Mouse (Mus musculus): ENCODE measurements around the gene Zfp983. TPM values are rescaled to one million over a fixed set of nuclear protein-coding genes. Genes with fewer than 3 reads are reported as not detected.

Gene Zfp983
- polyA plus RNA-seq, 1 experiment from 2014 or later = 6.3 TPM

- WGBS = 41% methylated on average over 2 of the region's 2 CpGs
- Histone ChIP-seq H3K4me2 (replicated peaks; ENCODE audit: low read depth, low read length) (peak overlapping the region; percentile 59), H3K27me3 (ENCODE audit: control insufficient read depth, insufficient read depth, low read length) (no peaks in the 10 kb centered on the region), H3K9me3 (ENCODE audit: control insufficient read depth, low read depth, low read length) (no peaks in the 10 kb centered on the region), H3K4me3 (ENCODE audit: low read depth, low read length) (peak overlapping the region; percentile 61), H3K4me1 (ENCODE audit: control insufficient read depth, insufficient read depth, low read length) (peaks cover 6% of the 10 kb centered on the region), H3K27ac (ENCODE audit: low read length) (no peak overlapping the region; the same call in 1 of the 2 replicates), H3K9ac (replicated peaks; ENCODE audit: low read depth, low read length) (no peak overlapping the region), H3K36me3 (ENCODE audit: control insufficient read depth, insufficient read depth, low read length) (peaks cover 8% of the 10 kb centered on the region)
- no peak for ATAC-seq (ENCODE audit: insufficient number of reproducible peaks, insufficient read depth, low FRiP score, low read depth)
These were observed 58.0 kb downstream of the Zfp983 start for GRCm38 (mm10) chr17:21708401-21708800.

Other genes with a start within 250 kb of the Zfp983 start
- 6.5 and 6.9 TPM in 2 replicates for gene Zfp54, start 227.4 kb upstream of the Zfp983 start, polyA plus RNA-seq (2014; fragmentation: Nextera tagmentation; extraction: Ambion mirVana)
- gene Zfp51, start 200.2 kb upstream of the Zfp983 start, polyA plus RNA-seq (2014; fragmentation: Nextera tagmentation; extraction: Ambion mirVana) = 14.7 and 16.4 TPM in 2 replicates
- 13.1 and 13.8 TPM in 2 replicates for gene Zfp53, start 161.6 kb upstream of the Zfp983 start, polyA plus RNA-seq (2014; fragmentation: Nextera tagmentation; extraction: Ambion mirVana)
- 4.0 and 4.9 TPM in 2 replicates for gene Zfp52, start 115.1 kb upstream of the Zfp983 start, polyA plus RNA-seq (2014; fragmentation: Nextera tagmentation; extraction: Ambion mirVana)
- 25.3 and 26.6 TPM in 2 replicates for gene Zfp948, start 83.6 kb upstream of the Zfp983 start, polyA plus RNA-seq (2014; fragmentation: Nextera tagmentation; extraction: Ambion mirVana)
- 5.4 and 7.0 TPM in 2 replicates for gene Gm10226, start 41.2 kb downstream of the Zfp983 start, polyA plus RNA-seq (2014; fragmentation: Nextera tagmentation; extraction: Ambion mirVana)
- gene Zfp760, start 57.1 kb downstream of the Zfp983 start, polyA plus RNA-seq (2014; fragmentation: Nextera tagmentation; extraction: Ambion mirVana) = 13.1 and 16.5 TPM in 2 replicates
- 7.0 and 8.3 TPM in 2 replicates for gene Zfp229, start 80.2 kb downstream of the Zfp983 start, polyA plus RNA-seq (2014; fragmentation: Nextera tagmentation; extraction: Ambion mirVana)
- gene Zfp820, start 195.1 kb downstream of the Zfp983 start, polyA plus RNA-seq (2014; fragmentation: Nextera tagmentation; extraction: Ambion mirVana) = 9.2 and 10.1 TPM in 2 replicates